Mouse (Mus musculus) monocyte, adult 2 months (primary cell): ENCODE measurements at regions not wholly inside any gene's neighbourhood (a gene's known extent, or its start where the extent isn't known, plus 50 kb on each side); places are given as distances from the start of the nearest gene placed in this dataset.
"Not testable (repeated sequence)": the region's sequence is repeated elsewhere in the genome, so short reads cannot be mapped to it uniquely, and the experiment has no call there.

Source experiments
- DNase-seq, 2 experiments: peaks; one replicate each; pipeline ENCODE4 v3.0.0; 2022; ENCODE audit warnings: low spot score in 2 of 2, low read depth in 1 of 2

- DNase-seq, result peak in 1 of 2 experiments; percentile 74
Observed at GRCm38 (mm10) chr17:83997778-83998177, 150.0 kb upstream of the Haao start.

- no peak for DNase-seq
Observed at GRCm38 (mm10) chr17:83993028-83993427, 145.3 kb upstream of the Haao start.

GRCm38 (mm10) chr17:83990421-83991365, 142.9 kb upstream of the Haao start:
- DNase-seq, result no peak

GRCm38 (mm10) chr17:83988897-83989296, 141.1 kb upstream of the Haao start:
- DNase-seq, result no peak

- no peak for DNase-seq
Observed at GRCm38 (mm10) chr17:83988165-83988564, 140.4 kb upstream of the Haao start.

- no peak for DNase-seq
Observed at GRCm38 (mm10) chr17:83987683-83988082, 139.9 kb upstream of the Haao start.

GRCm38 (mm10) chr17:83985916-83986578, 138.3 kb upstream of the Haao start:
- DNase-seq, result no peak

- DNase-seq, result no peak
Observed at GRCm38 (mm10) chr17:83985333-83985790, 137.6 kb upstream of the Haao start.

- DNase-seq, result no peak
Observed at GRCm38 (mm10) chr17:83983837-83984388, 136.2 kb upstream of the Haao start.

GRCm38 (mm10) chr17:83983070-83983836, 135.5 kb upstream of the Haao start:
- DNase-seq, result no peak

- DNase-seq, result no peak
Observed at GRCm38 (mm10) chr17:83982700-83983069, 134.9 kb upstream of the Haao start.

- DNase-seq, result no peak
Observed at GRCm38 (mm10) chr17:83978858-83979470, 131.2 kb upstream of the Haao start.

GRCm38 (mm10) chr17:83977725-83978124, 130.0 kb upstream of the Haao start:
- DNase-seq, result no peak

- no peak for DNase-seq
Observed at GRCm38 (mm10) chr17:83975813-83976212, 128.1 kb upstream of the Haao start.

- peak in 1 of 2 experiments; percentile 37 for DNase-seq
Observed at GRCm38 (mm10) chr17:83973461-83974350, 125.9 kb upstream of the Haao start.

- no peak for DNase-seq
Observed at GRCm38 (mm10) chr17:83972874-83973273, 125.1 kb upstream of the Haao start.

GRCm38 (mm10) chr17:83972470-83972869, 124.7 kb upstream of the Haao start:
- DNase-seq, result no peak

- DNase-seq, result no peak
Observed at GRCm38 (mm10) chr17:83972026-83972425, 124.3 kb upstream of the Haao start.

GRCm38 (mm10) chr17:83969407-83969826, 121.7 kb upstream of the Haao start:
- DNase-seq, result no peak

GRCm38 (mm10) chr17:83968124-83968523, 120.4 kb upstream of the Haao start:
- DNase-seq, result not testable (repeated sequence)
